Mouse (Mus musculus) heart, adult 10 weeks (tissue): ENCODE results near the gene Necab3. TPM values are rescaled to one million over a fixed set of nuclear protein-coding genes. Genes with fewer than 3 reads are reported as not detected.

Experiments used
- polyA plus RNA-seq: library from polyadenylated mRNA; stranded (reverse); fragments of 350-450 nt; fragmentation: Illumina TruSeq; extraction: RNeasy Lipid Tissue Mini Kit (QIAGEN cat#74804); gene quantifications from one replicate; pipeline ENCODE4 v1.2.3, GENCODE M21; 2014; ENCODE audit warnings: low read depth, low replicate concordance

Necab3 gene
- 0.60 TPM for polyA plus RNA-seq

GRCm38 (mm10) chr2:154558264-154559039, at the start of gene Necab3:
Gene Necab3 (minus strand): TSS chr2:154558890.

GRCm38 (mm10) chr2:154603638-154604153, 45.0 kb upstream of the Necab3 start, which contains the start of gene Pxmp4:
Gene Pxmp4 (minus strand): TSS chr2:154603708.

GRCm38 (mm10) chr2:154569836-154570286, 11.2 kb upstream of the Necab3 start, which contains the start of gene E2f1:
Gene E2f1 (minus strand): TSS chr2:154569892.

GRCm38 (mm10) chr2:154551476-154551875, 7.2 kb downstream of the Necab3 start, which contains the start of gene Actl10:
Gene Actl10 (plus strand): TSS chr2:154551776.

GRCm38 (mm10) chr2:154546711-154547110, 12.0 kb downstream of the Necab3 start, which contains the start of gene 1700003F12Rik:
Gene 1700003F12Rik (plus strand): TSS chr2:154547085.

Other genes starting within 250 kb of the Necab3 start
- 14.2 TPM for gene Cdk5rap1, start 185.9 kb downstream of the Necab3 start, polyA plus RNA-seq
- gene Snta1, start 150.8 kb downstream of the Necab3 start, polyA plus RNA-seq = 67.4 TPM
- gene Cbfa2t2, start 122.4 kb downstream of the Necab3 start, polyA plus RNA-seq = 11.2 TPM
- gene 1700003F12Rik, start 11.8 kb downstream of the Necab3 start, polyA plus RNA-seq = not detected
- not detected for gene Actl10, start 7.1 kb downstream of the Necab3 start, polyA plus RNA-seq
- 0.42 TPM for gene E2f1, start 11.0 kb upstream of the Necab3 start, polyA plus RNA-seq
- gene Pxmp4, start 44.8 kb upstream of the Necab3 start, polyA plus RNA-seq = 35.2 TPM
- gene Zfp341, start 54.4 kb upstream of the Necab3 start, polyA plus RNA-seq = 2.6 TPM
- not detected for gene 4930519P11Rik, start 54.5 kb upstream of the Necab3 start, polyA plus RNA-seq
- gene Chmp4b, start 92.8 kb upstream of the Necab3 start, polyA plus RNA-seq = 123 TPM
- not detected for gene Gm14214, start 211.1 kb upstream of the Necab3 start, polyA plus RNA-seq
- 106 TPM for gene Raly, start 232.2 kb upstream of the Necab3 start, polyA plus RNA-seq
- not detected for gene a, start 232.5 kb upstream of the Necab3 start, polyA plus RNA-seq